Mouse (Mus musculus): ENCODE measurements around the gene Anxa6.

GRCm38 (mm10) chr11:54974639-54975038 is 58.6 kb downstream of the Anxa6 start:
- TF ChIP-seq POLR2A (IDR thresholded peaks at IDR 0.05; ENCODE audit: control insufficient read depth in 1 of 2, insufficient read depth in 1 of 2, low read depth in 1 of 2, low read length in 2 of 2, poor library complexity in 1 of 2) (no peak), CTCF (IDR thresholded peaks at IDR 0.05 in 2 of 3, conservative IDR thresholded peaks at IDR 0.05 in 1 of 3; ENCODE audit: control insufficient read depth in 1 of 3, insufficient read depth in 1 of 3, low read depth in 2 of 3, low read length in 3 of 3, poor library complexity in 1 of 3, severe bottlenecking in 1 of 3) (no peak), ZC3H11A (IDR thresholded peaks at IDR 0.05; ENCODE audit: low read depth, low read length) (no peak), MYC (IDR thresholded peaks at IDR 0.05; ENCODE audit: low read depth, low read length) (no peak), MXI1 (IDR thresholded peaks at IDR 0.05; ENCODE audit: low read depth, low read length) (no peak), TAL1 (IDR thresholded peaks at IDR 0.05; ENCODE audit: low read length) (no peak)
